Mouse (Mus musculus) embryonic facial prominence, embryonic 14.5 days (tissue): ENCODE measurements around the gene Snx29. TPM values are rescaled to one million over a fixed set of nuclear protein-coding genes. Genes with fewer than 3 reads are reported as not detected.

Experiments used
- ATAC-seq: fragments of 200-750 bp; cut with Nextera tagmentation; 2 replicates; pipeline ENCODE4 v1.8.0; 2017; ENCODE audit warnings: low read depth, moderate number of reproducible peaks, moderate TSS enrichment
- DNase-seq: peaks from one replicate; pipeline ENCODE4 v3.0.0-alpha.2; 2015; ENCODE audit warnings: low spot score
- H3K27ac ChIP-seq: fragments of 300-500 bp; sonication (generic); replicated peaks from 2 replicates; pipeline ENCODE4 v1.5.1; 2014; ENCODE audit warnings: low read depth, mild to moderate bottlenecking, low read length, moderate library complexity
- H3K27me3 ChIP-seq: fragments of 300-500 bp; sonication (generic); replicated peaks from 2 replicates; pipeline ENCODE4 v1.6.1; 2014; ENCODE audit warnings: low read length; ENCODE audit not compliant: control insufficient read depth, insufficient read depth
- H3K36me3 ChIP-seq: fragments of 300-500 bp; sonication (generic); 2 replicates; pipeline ENCODE4 v1.6.1; 2014; ENCODE audit warnings: low read length, mixed read lengths; ENCODE audit not compliant: control insufficient read depth, insufficient read depth
- H3K4me1 ChIP-seq: fragments of 300-500 bp; sonication (generic); 2 replicates; pipeline ENCODE4 v1.6.1; 2014; ENCODE audit warnings: antibody characterized with exemption, low read length; ENCODE audit not compliant: control insufficient read depth, insufficient read depth
- H3K4me2 ChIP-seq: fragments of 300-500 bp; sonication (generic); 2 replicates; pipeline ENCODE4 v1.6.1; 2014; ENCODE audit warnings: low read depth, mild to moderate bottlenecking, low read length, moderate library complexity, mixed read lengths
- H3K4me3 ChIP-seq: fragments of 300-500 bp; sonication (generic); 2 replicates; pipeline ENCODE4 v1.5.1; 2014; ENCODE audit warnings: low read depth, mild to moderate bottlenecking, low read length
- H3K9ac ChIP-seq: fragments of 300-500 bp; sonication (generic); 2 replicates; pipeline ENCODE4 v1.6.1; 2014; ENCODE audit warnings: low read depth, mild to moderate bottlenecking, low read length, moderate library complexity, mixed read lengths
- H3K9me3 ChIP-seq: fragments of 300-500 bp; sonication (generic); 2 replicates; pipeline ENCODE4 v1.6.1; 2016; ENCODE audit warnings: low read length; ENCODE audit not compliant: control insufficient read depth
- WGBS: fragments of 180-500 bp; shearing (Covaris S2); extraction: QIAGEN DNeasy Blood & Tissue Kit; methylation state at CpG from one replicate; pipeline ENCODE4 v1.1.7; 2014; 5-methylcytosine and 5-hydroxymethylcytosine counted together
- polyA plus RNA-seq: library from polyadenylated mRNA; unstranded; fragments of >200 nt; fragmentation: Nextera tagmentation; extraction: Ambion mirVana; gene quantifications from 2 replicates; pipeline ENCODE4 v1.2.1, GENCODE M21; 2014

Snx29 gene
- polyA plus RNA-seq, 1 experiment from 2014 or later: 9.7 TPM

DNA sequence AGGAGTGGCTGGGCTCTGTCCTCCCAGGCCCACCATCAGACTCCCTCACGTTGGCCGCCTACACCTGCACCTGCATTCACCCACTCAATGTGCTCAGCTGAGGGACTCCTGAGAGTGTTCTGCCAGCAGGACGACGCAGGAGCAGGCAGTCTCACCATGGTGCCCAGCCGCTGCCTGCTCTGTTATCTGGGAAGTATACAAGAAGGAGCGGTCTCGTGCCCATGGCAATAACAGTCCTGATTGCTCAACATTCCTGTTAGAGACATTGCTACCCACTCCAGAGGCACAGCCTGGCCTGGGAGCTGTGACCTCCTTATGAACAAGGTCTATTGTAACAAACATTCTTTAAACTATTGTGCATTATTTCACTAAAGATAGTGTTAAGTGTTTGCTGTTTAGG is 435.2 kb downstream of the Snx29 start:
- Histone ChIP-seq H3K27me3 (no peaks in the 10 kb centered on the region), H3K4me3 (no peak overlapping the region), H3K4me2 (no peak overlapping the region), H3K9ac (no peak overlapping the region), H3K4me1 (no peaks in the 10 kb centered on the region), H3K36me3 (no peaks in the 10 kb centered on the region), H3K9me3 (no peaks in the 10 kb centered on the region), H3K27ac (no peak overlapping the region)
- DNase-seq (no peak), ATAC-seq (no peak)
- WGBS: 86% methylated on average over 7 of the region's 7 CpGs

DNA sequence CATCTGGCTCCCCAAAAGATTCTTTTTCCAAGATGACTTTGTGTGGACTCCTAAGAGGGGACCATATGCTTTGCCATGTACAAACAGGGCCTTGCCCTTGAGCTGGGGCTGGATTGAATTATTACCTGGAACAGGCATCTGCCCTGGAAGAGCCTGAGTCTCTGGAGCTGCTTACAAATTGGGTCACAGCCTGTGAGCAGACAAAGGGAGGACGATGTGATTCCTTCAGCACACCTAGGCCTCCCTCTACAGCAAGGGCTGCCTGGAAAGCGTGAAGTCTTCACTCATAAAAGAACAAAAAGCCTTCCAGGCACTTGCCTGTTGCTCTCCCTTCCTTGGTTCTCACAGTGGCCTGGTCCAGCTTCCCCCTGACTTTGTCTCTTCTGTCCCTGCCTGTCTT is 449.6 kb downstream of the Snx29 start:
- ATAC-seq (no peak), DNase-seq (no peak)
- Histone ChIP-seq H3K9ac (no peak overlapping the region), H3K36me3 (no peaks in the 10 kb centered on the region), H3K27ac (peak overlapping the region; percentile 52; the same call in 1 of the 2 replicates), H3K4me3 (no peak overlapping the region), H3K4me2 (no peak overlapping the region), H3K27me3 (no peaks in the 10 kb centered on the region), H3K9me3 (peaks cover 13% of the 10 kb centered on the region; the same call in 1 of the 2 replicates), H3K4me1 (no peaks in the 10 kb centered on the region)
- 61% methylated on average over 2 of the region's 2 CpGs for WGBS

DNA sequence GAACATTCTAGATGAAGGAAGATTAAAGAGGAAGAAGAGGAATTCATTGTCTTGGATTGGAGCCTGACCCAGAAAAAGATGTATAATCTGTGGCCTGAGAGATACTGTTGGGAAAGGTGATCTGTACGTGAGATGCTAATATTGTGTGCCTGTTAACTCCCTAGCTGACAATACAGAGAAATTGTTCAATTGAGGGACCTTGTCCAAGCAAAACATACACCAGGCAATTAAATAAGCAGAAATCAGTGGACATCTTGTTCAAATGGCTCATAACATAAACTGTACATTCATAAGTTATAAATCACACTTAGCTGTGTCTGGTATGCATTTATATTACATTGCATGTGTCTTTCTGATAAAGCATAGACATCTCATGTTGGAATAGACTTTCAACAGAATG is 451.6 kb downstream of the Snx29 start:
- peaks cover 10% of the 10 kb centered on the region; the same call in 1 of the 2 replicates for H3K4me1 ChIP-seq
- no peak overlapping the region for H3K4me3 ChIP-seq
- no peaks in the 10 kb centered on the region for H3K27me3 ChIP-seq
- H3K4me2 ChIP-seq: no peak overlapping the region
- H3K9me3 ChIP-seq: peaks cover 9% of the 10 kb centered on the region; the same call in 1 of the 2 replicates
- no peaks in the 10 kb centered on the region for H3K36me3 ChIP-seq
- 76% methylated on average over 1 of the region's 1 CpGs for WGBS
- ATAC-seq (no peak), DNase-seq (no peak)
- no peak overlapping the region for H3K9ac ChIP-seq
- H3K27ac ChIP-seq: no peak overlapping the region

DNA sequence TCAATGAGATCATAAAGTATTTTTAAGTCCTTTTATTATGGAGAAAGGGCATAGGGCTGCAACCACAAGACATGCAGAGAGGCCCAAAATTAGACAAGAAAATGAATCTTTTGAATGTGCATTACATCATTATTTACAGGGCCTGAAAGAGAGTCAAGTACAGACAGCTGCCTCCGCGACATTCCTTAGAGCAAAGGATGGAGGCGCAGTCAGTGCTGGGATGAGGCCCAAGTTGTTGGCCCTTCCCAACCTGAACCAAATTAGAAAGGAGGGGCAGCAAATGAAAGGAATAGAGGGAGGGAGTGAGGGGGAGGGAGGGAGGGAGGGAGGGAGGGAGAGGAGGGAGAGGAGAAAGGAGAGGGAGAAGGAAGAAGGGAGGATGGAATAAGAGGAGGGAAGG is 453.8 kb downstream of the Snx29 start:
- Histone ChIP-seq H3K9me3 (no peaks in the 10 kb centered on the region), H3K27me3 (no peaks in the 10 kb centered on the region), H3K4me3 (no peak overlapping the region), H3K9ac (no peak overlapping the region), H3K27ac (no peak overlapping the region), H3K4me2 (no peak overlapping the region), H3K4me1 (peaks cover 10% of the 10 kb centered on the region; the same call in 1 of the 2 replicates), H3K36me3 (no peaks in the 10 kb centered on the region)
- DNase-seq: peak; percentile 58
- ATAC-seq: no peak
- 41% methylated on average over 3 of the region's 3 CpGs for WGBS

DNA sequence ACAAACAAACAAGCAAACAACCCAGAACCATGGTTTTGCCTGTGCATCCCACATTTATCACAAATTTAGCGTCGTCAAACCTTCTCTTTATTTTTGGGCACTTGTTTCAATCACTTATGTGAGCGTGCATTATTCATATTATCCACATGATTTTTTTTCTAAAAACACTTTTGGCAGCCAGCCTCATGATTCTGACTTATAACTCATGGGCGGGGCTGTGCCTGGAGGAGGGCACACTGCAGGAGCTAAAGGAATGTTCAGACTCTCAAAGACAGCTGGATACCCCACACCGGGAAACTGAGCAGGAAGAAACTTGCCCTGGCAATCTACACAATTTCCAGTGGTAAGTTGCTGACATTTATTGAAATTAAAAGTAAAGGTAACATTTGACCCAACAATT is 455.5 kb downstream of the Snx29 start:
- Histone ChIP-seq H3K4me2 (no peak overlapping the region), H3K9ac (no peak overlapping the region), H3K4me1 (peaks cover 10% of the 10 kb centered on the region; the same call in 1 of the 2 replicates), H3K4me3 (no peak overlapping the region), H3K27ac (no peak overlapping the region), H3K36me3 (no peaks in the 10 kb centered on the region), H3K9me3 (no peaks in the 10 kb centered on the region), H3K27me3 (no peaks in the 10 kb centered on the region)
- DNase-seq (peak; percentile 77), ATAC-seq (peak; percentile 53; the same call in 1 of the 2 replicates)
- WGBS: 50% methylated on average over 5 of the region's 5 CpGs

DNA sequence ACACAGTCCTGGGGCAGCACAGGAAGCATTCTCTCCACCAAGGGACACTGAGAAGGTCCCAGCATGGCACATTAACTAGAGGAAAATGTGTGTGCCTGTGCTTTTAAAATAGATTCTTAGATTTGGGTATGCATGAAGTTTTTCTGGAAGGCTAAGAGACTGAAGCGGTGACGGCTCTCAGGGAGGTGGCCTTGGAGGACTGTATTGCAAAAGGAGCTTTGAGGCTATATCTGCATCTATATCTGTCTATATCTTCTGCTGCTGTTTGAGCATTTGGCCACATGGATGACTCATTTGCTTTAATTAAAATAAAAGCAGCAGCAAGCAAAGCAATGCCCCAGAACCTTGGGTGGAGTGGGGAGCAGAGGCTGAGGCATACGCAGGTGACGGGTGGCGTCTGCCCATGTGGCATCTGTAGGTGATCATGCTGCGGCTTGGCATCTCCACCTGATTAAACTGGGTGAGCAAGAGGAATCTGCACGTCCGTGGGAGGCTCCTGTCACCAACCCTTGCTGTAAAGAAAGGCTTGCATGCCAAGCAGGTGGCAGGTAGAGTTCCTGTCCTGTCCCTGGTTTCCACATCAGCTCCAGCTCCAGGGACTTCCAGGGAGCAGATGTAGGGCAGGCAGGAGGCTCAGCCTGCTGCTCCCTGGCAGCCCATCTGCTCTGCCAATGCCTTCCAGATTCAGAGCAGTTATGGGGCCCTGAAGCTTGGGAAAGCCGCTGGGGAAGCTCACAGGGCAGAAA is 456.2 kb downstream of the Snx29 start:
- H3K36me3 ChIP-seq: no peaks in the 10 kb centered on the region

DNA sequence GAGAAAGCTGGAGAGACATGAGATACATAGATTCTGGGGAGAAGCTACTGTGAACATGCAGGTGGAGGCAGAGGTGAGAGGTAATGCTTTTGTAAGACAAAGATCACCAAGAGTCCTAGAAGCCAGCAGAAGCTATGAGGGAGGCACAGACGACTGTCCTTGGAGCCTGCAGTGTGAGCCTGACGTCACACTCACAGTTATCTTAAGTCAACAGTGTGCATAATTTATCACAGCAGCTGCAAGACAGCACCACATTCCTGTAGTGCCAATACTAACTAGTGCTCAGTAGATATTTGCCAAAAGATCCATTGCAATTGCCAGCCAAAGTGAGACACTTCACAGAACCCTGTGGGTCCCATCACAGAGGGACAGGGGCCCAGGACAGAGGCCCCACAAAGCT is 459.4 kb downstream of the Snx29 start:
- no peak overlapping the region for H3K27ac ChIP-seq
- no peak for ATAC-seq
- WGBS: 39% methylated on average over 2 of the region's 2 CpGs
- DNase-seq: no peak
- no peaks in the 10 kb centered on the region for H3K36me3 ChIP-seq
- peaks cover 10% of the 10 kb centered on the region; the same call in 1 of the 2 replicates for H3K4me1 ChIP-seq
- H3K9me3 ChIP-seq: no peaks in the 10 kb centered on the region
- H3K4me3 ChIP-seq: no peak overlapping the region
- H3K4me2 ChIP-seq: no peak overlapping the region
- no peak overlapping the region for H3K9ac ChIP-seq
- H3K27me3 ChIP-seq: no peaks in the 10 kb centered on the region

More for the DNA sequence above, 456.2 kb downstream of the Snx29 start:
- WGBS: 67% methylated on average over 9 of the region's 9 CpGs
- peaks cover 10% of the 10 kb centered on the region; the same call in 1 of the 2 replicates for H3K4me1 ChIP-seq
- H3K27ac ChIP-seq: no peak overlapping the region
- H3K9me3 ChIP-seq: no peaks in the 10 kb centered on the region
- DNase-seq (no peak), ATAC-seq (no peak)
- H3K4me2 ChIP-seq: no peak overlapping the region
- no peaks in the 10 kb centered on the region for H3K27me3 ChIP-seq
- H3K9ac ChIP-seq: no peak overlapping the region
- no peak overlapping the region for H3K4me3 ChIP-seq

DNA sequence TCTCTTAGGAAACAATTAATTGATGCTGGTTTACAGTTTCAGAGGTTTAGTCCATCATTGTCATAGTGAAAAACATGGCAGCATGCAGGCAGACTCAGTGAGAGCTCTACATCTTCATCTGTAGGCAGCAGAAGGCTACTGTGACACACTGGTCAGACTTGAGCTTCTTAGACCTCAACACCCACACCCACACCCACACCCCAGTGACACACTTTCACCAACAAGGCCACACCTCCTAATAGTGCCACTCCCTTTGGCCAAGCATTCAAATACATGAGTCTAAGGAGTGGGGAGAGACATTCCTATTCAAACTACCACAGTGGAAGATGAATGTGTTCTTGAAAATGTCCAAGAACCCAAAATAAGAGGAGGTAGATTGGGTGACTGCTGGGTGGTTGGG is 460.6 kb downstream of the Snx29 start:
- no peak overlapping the region for H3K4me3 ChIP-seq
- ATAC-seq: no peak
- H3K9ac ChIP-seq: no peak overlapping the region
- DNase-seq: no peak
- H3K27ac ChIP-seq: no peak overlapping the region
- peaks cover 4% of the 10 kb centered on the region; the same call in 1 of the 2 replicates for H3K4me1 ChIP-seq
- no peak overlapping the region for H3K4me2 ChIP-seq
- no peaks in the 10 kb centered on the region for H3K27me3 ChIP-seq
- H3K36me3 ChIP-seq: no peaks in the 10 kb centered on the region
- no peaks in the 10 kb centered on the region for H3K9me3 ChIP-seq

DNA sequence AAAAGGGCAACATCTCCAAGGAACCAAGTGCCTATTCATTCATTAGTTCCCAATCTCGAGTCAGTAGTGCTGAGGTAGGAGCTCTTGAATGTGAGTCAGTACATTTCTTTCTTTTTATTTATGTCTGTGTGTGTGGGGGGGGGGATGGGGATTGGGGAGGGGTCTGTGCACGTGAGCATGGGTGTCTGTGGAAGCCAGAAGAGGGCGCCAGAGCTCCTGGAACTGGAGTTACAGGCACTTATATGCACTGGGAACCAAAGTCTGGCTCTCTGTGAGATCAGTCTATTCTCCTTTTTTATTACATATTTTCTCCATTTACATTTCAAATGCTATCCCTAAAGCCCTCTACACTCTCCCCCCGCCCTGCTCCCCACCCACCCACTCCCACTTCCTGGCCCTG is 461.6 kb downstream of the Snx29 start:
- H3K36me3 ChIP-seq: no peaks in the 10 kb centered on the region
- DNase-seq (no peak), ATAC-seq (no peak)
- H3K27ac ChIP-seq: no peak overlapping the region
- no peak overlapping the region for H3K9ac ChIP-seq
- no peak overlapping the region for H3K4me3 ChIP-seq
- H3K9me3 ChIP-seq: no peaks in the 10 kb centered on the region
- H3K4me1 ChIP-seq: no peaks in the 10 kb centered on the region
- no peaks in the 10 kb centered on the region for H3K27me3 ChIP-seq
- 71% methylated on average over 4 of the region's 4 CpGs for WGBS
- no peak overlapping the region for H3K4me2 ChIP-seq
